Mouse (Mus musculus): ENCODE data around the gene Car10. TPM values are rescaled to one million over a fixed set of nuclear protein-coding genes. Genes with fewer than 3 reads are reported as not detected.

The Car10 gene
- polyA plus RNA-seq, 1 experiment: not detected

GRCm38 (mm10) chr11:93217457-93217856 is 119.6 kb downstream of the Car10 start:
- no peak for TF ChIP-seq CTCF (IDR thresholded peaks at IDR 0.05; ENCODE audit: extremely low read depth, insufficient read length, insufficient replicate concordance, low read depth, low read length)
- no peak for TF ChIP-seq POLR2A (IDR thresholded peaks at IDR 0.05; ENCODE audit: low read depth, low read length)
- no peaks in the 10 kb centered on the region for H3K27me3 ChIP-seq (ENCODE audit: control insufficient read depth, insufficient read depth, low read length)
- H3K36me3 ChIP-seq (ENCODE audit: control insufficient read depth, insufficient read depth, low read length): no peaks in the 10 kb centered on the region
- no peak overlapping the region for H3K27ac ChIP-seq (ENCODE audit: insufficient read depth, low read depth, low read length)
- no peaks in the 10 kb centered on the region for H3K4me1 ChIP-seq (ENCODE audit: control insufficient read depth, insufficient read depth, insufficient read length, low read length)
- no peak overlapping the region for H3K4me3 ChIP-seq (ENCODE audit: low read depth, low read length)

GRCm38 (mm10) chr11:93230057-93230456 is 132.2 kb downstream of the Car10 start:
- H3K36me3 ChIP-seq (ENCODE audit: control insufficient read depth, insufficient read depth, low read length): no peaks in the 10 kb centered on the region
- TF ChIP-seq CTCF (IDR thresholded peaks at IDR 0.05; ENCODE audit: extremely low read depth, insufficient read length, insufficient replicate concordance, low read depth, low read length): no peak
- no peak for TF ChIP-seq POLR2A (IDR thresholded peaks at IDR 0.05; ENCODE audit: low read depth, low read length)
- H3K27ac ChIP-seq (ENCODE audit: insufficient read depth, low read depth, low read length): no peak overlapping the region
- H3K27me3 ChIP-seq (ENCODE audit: control insufficient read depth, insufficient read depth, low read length): no peaks in the 10 kb centered on the region
- H3K4me3 ChIP-seq (ENCODE audit: low read depth, low read length): no peak overlapping the region
- H3K4me1 ChIP-seq (ENCODE audit: control insufficient read depth, insufficient read depth, insufficient read length, low read length): no peaks in the 10 kb centered on the region

GRCm38 (mm10) chr11:93249771-93250265 is 152.0 kb downstream of the Car10 start:
- Histone ChIP-seq H3K27me3 (ENCODE audit: control insufficient read depth, insufficient read depth, low read length) (no peaks in the 10 kb centered on the region), H3K4me3 (ENCODE audit: low read depth, low read length) (no peak overlapping the region), H3K4me1 (ENCODE audit: control insufficient read depth, insufficient read depth, insufficient read length, low read length) (no peaks in the 10 kb centered on the region), H3K36me3 (ENCODE audit: control insufficient read depth, insufficient read depth, low read length) (no peaks in the 10 kb centered on the region), H3K27ac (ENCODE audit: insufficient read depth, low read depth, low read length) (no peak overlapping the region)
- 81% methylated on average over 6 of the region's 6 CpGs for WGBS
- TF ChIP-seq CTCF (IDR thresholded peaks at IDR 0.05; ENCODE audit: extremely low read depth, insufficient read length, insufficient replicate concordance, low read depth, low read length) (no peak), POLR2A (IDR thresholded peaks at IDR 0.05; ENCODE audit: low read depth, low read length) (no peak)

GRCm38 (mm10) chr11:93251766-93252165 is 153.9 kb downstream of the Car10 start:
- WGBS: 69% methylated on average over 5 of the region's 5 CpGs
- Histone ChIP-seq H3K4me1 (ENCODE audit: control insufficient read depth, insufficient read depth, insufficient read length, low read length) (no peaks in the 10 kb centered on the region), H3K27ac (ENCODE audit: insufficient read depth, low read depth, low read length) (no peak overlapping the region), H3K27me3 (ENCODE audit: control insufficient read depth, insufficient read depth, low read length) (no peaks in the 10 kb centered on the region), H3K36me3 (ENCODE audit: control insufficient read depth, insufficient read depth, low read length) (no peaks in the 10 kb centered on the region), H3K4me3 (ENCODE audit: low read depth, low read length) (no peak overlapping the region)
- TF ChIP-seq CTCF (IDR thresholded peaks at IDR 0.05; ENCODE audit: extremely low read depth, insufficient read length, insufficient replicate concordance, low read depth, low read length): no peak
- TF ChIP-seq POLR2A (IDR thresholded peaks at IDR 0.05; ENCODE audit: low read depth, low read length): no peak

- Histone ChIP-seq H3K27ac (ENCODE audit: insufficient read depth, low read depth, low read length) (no peak overlapping the region), H3K4me3 (ENCODE audit: low read depth, low read length) (no peak overlapping the region), H3K36me3 (ENCODE audit: control insufficient read depth, insufficient read depth, low read length) (no peaks in the 10 kb centered on the region), H3K4me1 (ENCODE audit: control insufficient read depth, insufficient read depth, insufficient read length, low read length) (0 out of 2 replicates have a peak, but pooled peaks cover 1% of the 10 kb centered on the region), H3K27me3 (ENCODE audit: control insufficient read depth, insufficient read depth, low read length) (no peaks in the 10 kb centered on the region)
- 25% methylated on average over 3 of the region's 3 CpGs for whole genome bisulfite sequencing
- TF ChIP-seq CTCF (IDR thresholded peaks at IDR 0.05; ENCODE audit: extremely low read depth, insufficient read length, insufficient replicate concordance, low read depth, low read length): no peak
Measured at GRCm38 (mm10) chr11:93263979-93264378, 166.2 kb downstream of the Car10 start.

GRCm38 (mm10) chr11:93272016-93272415 is 174.2 kb downstream of the Car10 start:
- 84% methylated on average over 6 of the region's 6 CpGs for WGBS
- TF ChIP-seq POLR2A (IDR thresholded peaks at IDR 0.05; ENCODE audit: low read depth, low read length) (no peak), CTCF (IDR thresholded peaks at IDR 0.05; ENCODE audit: extremely low read depth, insufficient read length, insufficient replicate concordance, low read depth, low read length) (no peak)
- no peaks in the 10 kb centered on the region for H3K4me1 ChIP-seq (ENCODE audit: control insufficient read depth, insufficient read depth, insufficient read length, low read length)

GRCm38 (mm10) chr11:93273906-93274305 is 176.1 kb downstream of the Car10 start:
- H3K4me3 ChIP-seq (ENCODE audit: low read depth, low read length): no peak overlapping the region
- H3K27ac ChIP-seq (ENCODE audit: insufficient read depth, low read depth, low read length): no peak overlapping the region
- TF ChIP-seq CTCF (IDR thresholded peaks at IDR 0.05; ENCODE audit: extremely low read depth, insufficient read length, insufficient replicate concordance, low read depth, low read length): no peak
- no peak for TF ChIP-seq POLR2A (IDR thresholded peaks at IDR 0.05; ENCODE audit: low read depth, low read length)
- H3K4me1 ChIP-seq (ENCODE audit: control insufficient read depth, insufficient read depth, insufficient read length, low read length): no peaks in the 10 kb centered on the region
- H3K36me3 ChIP-seq (ENCODE audit: control insufficient read depth, insufficient read depth, low read length): no peaks in the 10 kb centered on the region
- H3K27me3 ChIP-seq (ENCODE audit: control insufficient read depth, insufficient read depth, low read length): no peaks in the 10 kb centered on the region
- WGBS: 41% methylated on average over 6 of the region's 6 CpGs

More at GRCm38 (mm10) chr11:93272016-93272415, 174.2 kb downstream of the Car10 start:
- Histone ChIP-seq H3K27ac (ENCODE audit: insufficient read depth, low read depth, low read length) (no peak overlapping the region), H3K27me3 (ENCODE audit: control insufficient read depth, insufficient read depth, low read length) (no peaks in the 10 kb centered on the region), H3K4me3 (ENCODE audit: low read depth, low read length) (no peak overlapping the region), H3K36me3 (ENCODE audit: control insufficient read depth, insufficient read depth, low read length) (no peaks in the 10 kb centered on the region)

Data from small intestine, adult 2 months (tissue).